Mouse (Mus musculus) G1E (cell line): ENCODE measurements around the gene Nfatc2ip. TPM values are rescaled to one million over a fixed set of nuclear protein-coding genes. Genes with fewer than 3 reads are reported as not detected.

Experiments used
- ATAC-seq: 2 replicates; pipeline ENCODE4 v1.8.0; 2016; ENCODE audit warnings: mild to moderate bottlenecking; ENCODE audit not compliant: insufficient number of reproducible peaks, poor library complexity, low FRiP score, severe bottlenecking; ENCODE audit errors: extremely low read depth
- DNase-seq: peaks from one replicate; pipeline ENCODE4 v3.0.0; 2012; ENCODE audit warnings: low spot score
- H3K27me3 ChIP-seq: 2 replicates; pipeline ENCODE4 v1.6.1; 2012; ENCODE audit warnings: mild to moderate bottlenecking, low read length, inconsistent platforms; ENCODE audit not compliant: insufficient read depth
- H3K36me3 ChIP-seq: replicated peaks from 2 replicates; pipeline ENCODE3; 2012; ENCODE audit warnings: mild to moderate bottlenecking, inconsistent platforms
- H3K4me1 ChIP-seq: 2 replicates; pipeline ENCODE4 v1.6.1; 2012; ENCODE audit warnings: low read depth, low read length, inconsistent platforms, mixed read lengths; ENCODE audit not compliant: insufficient read depth
- H3K4me3 ChIP-seq: 2 replicates; pipeline ENCODE4 v1.5.1; 2012; ENCODE audit warnings: low read depth, mild to moderate bottlenecking, inconsistent platforms, low read length, moderate library complexity, mixed read lengths
- H3K9me3 ChIP-seq: replicated peaks from 2 replicates; pipeline ENCODE4 v1.6.1; 2012; ENCODE audit warnings: inconsistent platforms
- CTCF ChIP-seq: IDR thresholded peaks from 2 replicates; pipeline ENCODE4 v1.5.1; 2012; ENCODE audit warnings: low read depth, low read length, inconsistent platforms, mixed read lengths
- GATA1 ChIP-seq: IDR thresholded peaks from 2 replicates; pipeline ENCODE4 v1.6.1; 2012; ENCODE audit warnings: borderline replicate concordance, low read length, inconsistent platforms, mixed read lengths
- GATA2 ChIP-seq: IDR thresholded peaks from 2 replicates; pipeline ENCODE4 v1.6.1; 2012; ENCODE audit warnings: low read depth, low read length, inconsistent platforms, borderline replicate concordance
- POLR2AphosphoS5 ChIP-seq: IDR thresholded peaks from 2 replicates; pipeline ENCODE4 v1.6.1; 2012; ENCODE audit warnings: low read depth, low read length, inconsistent platforms; ENCODE audit not compliant: insufficient replicate concordance
- TAL1 ChIP-seq: conservative IDR thresholded peaks from 2 replicates; pipeline ENCODE4 v1.6.1; 2012; ENCODE audit warnings: low read depth, low read length, inconsistent platforms, mixed read lengths
- polyA plus RNA-seq: library from polyadenylated mRNA; stranded (reverse); fragments of >175 nt; gene quantifications from 2 replicates; pipeline ENCODE4 v1.2.3, GENCODE M21; 2012
- total RNA-seq, 2 experiments: library from RNA; stranded (forward) in 1 of 2; stranded (reverse) in 1 of 2; fragments of 200-1000 nt in 1 of 2; fragments of >200 nt in 1 of 2; fragmentation: Nextera tagmentation in 1 of 2; gene quantifications; 2 replicates each; pipeline ENCODE4 v1.2.3; 2014 to 2017

Gene Nfatc2ip
- total and polyA plus RNA-seq, 3 experiments = 5.0 to 22.0 (median 16.8) TPM

- no peak for DNase-seq
- Histone ChIP-seq H3K4me1 (peaks cover 37% of the 10 kb centered on the region), H3K4me3 (no peak overlapping the region), H3K9me3 (no peaks in the 10 kb centered on the region), H3K36me3 (peaks cover 64% of the 10 kb centered on the region), H3K27me3 (no peaks in the 10 kb centered on the region)
- TF ChIP-seq CTCF (no peak), POLR2AphosphoS5 (no peak), GATA2 (no peak), GATA1 (no peak), TAL1 (no peak)
- ATAC-seq = no peak
Measured at GRCm38 (mm10) chr7:126375012-126375411, 21.5 kb downstream of the Nfatc2ip start.

GRCm38 (mm10) chr7:126374526-126374925 lies 22.0 kb downstream of the Nfatc2ip start:
- Histone ChIP-seq H3K9me3 (no peaks in the 10 kb centered on the region), H3K4me3 (no peak overlapping the region; the same call in 1 of the 2 replicates), H3K4me1 (peaks cover 38% of the 10 kb centered on the region), H3K27me3 (no peaks in the 10 kb centered on the region), H3K36me3 (peaks cover 69% of the 10 kb centered on the region)
- TF ChIP-seq CTCF = no peak
- no peak for TF ChIP-seq TAL1
- no peak for TF ChIP-seq GATA1
- TF ChIP-seq GATA2 = no peak
- TF ChIP-seq POLR2AphosphoS5 = no peak
- ATAC-seq (no peak), DNase-seq (no peak)

- no peak for TF ChIP-seq TAL1
- TF ChIP-seq GATA1 = no peak
- no peak for TF ChIP-seq POLR2AphosphoS5
- TF ChIP-seq GATA2 = no peak
- no peak for TF ChIP-seq CTCF
- ATAC-seq (no peak), DNase-seq (no peak)
- no peaks in the 10 kb centered on the region for H3K9me3 ChIP-seq
- peaks cover 84% of the 10 kb centered on the region for H3K36me3 ChIP-seq
- no peaks in the 10 kb centered on the region for H3K27me3 ChIP-seq
- H3K4me3 ChIP-seq = no peak overlapping the region
- peaks cover 35% of the 10 kb centered on the region for H3K4me1 ChIP-seq
Measured at GRCm38 (mm10) chr7:126373007-126373406, 23.5 kb downstream of the Nfatc2ip start.

GRCm38 (mm10) chr7:126369393-126369792 lies 27.1 kb downstream of the Nfatc2ip start, which contains the start of gene Lat:
Lat (minus strand) TSS chr7:126369570.
- ATAC-seq = peak; percentile 28
- TF ChIP-seq GATA1 (no peak), POLR2AphosphoS5 (no peak), TAL1 (no peak), CTCF (no peak), GATA2 (no peak)
- Histone ChIP-seq H3K36me3 (peaks cover 83% of the 10 kb centered on the region), H3K4me3 (no peak within 1 kb of the TSS), H3K27me3 (no peaks in the 10 kb centered on the region), H3K4me1 (peaks cover 6% of the 10 kb centered on the region; the same call in 1 of the 2 replicates), H3K9me3 (no peaks in the 10 kb centered on the region)
- no peak for DNase-seq

- ATAC-seq = no peak
- Histone ChIP-seq H3K4me1 (peaks cover 3% of the 10 kb centered on the region; the same call in 1 of the 2 replicates), H3K27me3 (no peaks in the 10 kb centered on the region), H3K4me3 (no peak overlapping the region), H3K9me3 (no peaks in the 10 kb centered on the region), H3K36me3 (peaks cover 81% of the 10 kb centered on the region)
- no peak for DNase-seq
- no peak for TF ChIP-seq GATA1
- TF ChIP-seq POLR2AphosphoS5 = no peak
- TF ChIP-seq CTCF = no peak
- TF ChIP-seq GATA2 = no peak
- TF ChIP-seq TAL1 = no peak
Measured at GRCm38 (mm10) chr7:126368367-126368766, 28.2 kb downstream of the Nfatc2ip start.

GRCm38 (mm10) chr7:126367636-126368035 lies 28.9 kb downstream of the Nfatc2ip start:
- DNase-seq = no peak

More at GRCm38 (mm10) chr7:126367636-126368035, 28.9 kb downstream of the Nfatc2ip start:
- Histone ChIP-seq H3K36me3 (peaks cover 80% of the 10 kb centered on the region), H3K4me3 (no peak overlapping the region), H3K27me3 (no peaks in the 10 kb centered on the region), H3K4me1 (peaks cover 3% of the 10 kb centered on the region; the same call in 1 of the 2 replicates), H3K9me3 (no peaks in the 10 kb centered on the region)
- TF ChIP-seq POLR2AphosphoS5 (no peak), TAL1 (no peak), GATA1 (no peak), GATA2 (no peak), CTCF (no peak)
- ATAC-seq = no peak
